In the genomic region with DNA sequence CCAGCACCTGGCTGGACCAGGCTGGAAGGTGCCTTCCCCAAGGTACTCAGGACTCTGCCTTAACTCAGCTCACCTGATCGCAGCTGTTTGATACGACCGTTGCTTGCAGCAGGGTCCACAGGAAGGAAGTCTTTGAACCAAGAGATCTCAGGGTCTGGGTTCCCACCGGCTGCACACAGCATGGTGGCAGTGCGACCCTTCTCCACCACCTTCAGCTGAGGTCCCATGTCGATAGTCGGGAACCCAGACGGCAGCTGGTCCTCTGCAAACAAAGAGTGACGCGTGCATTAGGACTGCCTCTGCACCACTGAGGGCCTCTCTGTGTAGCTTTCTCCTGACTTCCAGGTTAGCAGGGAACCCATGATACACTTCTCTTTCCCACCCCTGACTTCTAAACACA, we compare ENCODE assay signal across 17 mouse cellular contexts. TPM values are rescaled to one million over a fixed set of nuclear protein-coding genes. Genes with fewer than 3 reads are reported as not detected.
DNase-seq lines count a peak whose midpoint lies in the region; ATAC-seq and TF ChIP-seq lines count a peak whose summit lies in the region.
"Had no signal": no experiment of that assay in that cellular context is flagged by ENCODE, and none has a peak within 500 bp of the region (broad histone marks: within the 10 kb centered on the region; RNA-seq: fewer than 3 reads in every experiment).

No protein-coding gene starts in this region.

- WGBS in forebrain, embryonic 14.5 days = 94% methylated on average over 10 of the region's 10 CpGs
- WGBS in forebrain, embryonic 16.5 days = 88% methylated on average over 10 of the region's 10 CpGs
- WGBS in intestine, postnatal 0 days = 57% methylated on average over 10 of the region's 10 CpGs
- 73% methylated on average over 10 of the region's 10 CpGs for WGBS in intestine, embryonic 15.5 days

- H3K4me1 ChIP-seq in forebrain, embryonic 14.5 days (ENCODE audit: control insufficient read depth, insufficient read depth, low read length) = peaks cover 40% of the 10 kb centered on the region
- H3K4me1 ChIP-seq in forebrain, embryonic 16.5 days (replicated peaks; ENCODE audit: control insufficient read depth, insufficient read depth, low read length) = peaks cover 39% of the 10 kb centered on the region
- peaks cover 13% of the 10 kb centered on the region; the same call in 1 of the 2 replicates for H3K4me1 ChIP-seq in intestine, postnatal 0 days (replicated peaks; ENCODE audit: control insufficient read depth, insufficient read depth, low read length)
- H3K4me1 ChIP-seq in intestine, embryonic 15.5 days (replicated peaks) = peaks cover 64% of the 10 kb centered on the region

- H3K9ac ChIP-seq in forebrain, embryonic 14.5 days (ENCODE audit: low read length) = no peak overlapping the region
- H3K9ac ChIP-seq in forebrain, embryonic 16.5 days (replicated peaks; ENCODE audit: low read depth, low read length) = no peak overlapping the region
- H3K9ac ChIP-seq in intestine, postnatal 0 days (ENCODE audit: low read depth, low read length) = no peak overlapping the region
- no peak overlapping the region for H3K9ac ChIP-seq in intestine, embryonic 15.5 days
- H3K9ac ChIP-seq: heart, embryonic 12.5 days; liver, embryonic 14.5 days; lung, embryonic 15.5 days had no signal

- peak overlapping the region; percentile 66; the same call in 1 of the 2 replicates for H3K27ac ChIP-seq in forebrain, embryonic 14.5 days (ENCODE audit: low read depth, low read length)
- H3K27ac ChIP-seq in forebrain, embryonic 16.5 days (ENCODE audit: low read length) = no peak overlapping the region
- H3K27ac ChIP-seq in intestine, postnatal 0 days (ENCODE audit: low read depth, low read length) = peak overlapping the region; percentile 35; the same call in 1 of the 2 replicates
- H3K27ac ChIP-seq in intestine, embryonic 15.5 days = no peak overlapping the region
- H3K27ac ChIP-seq: layer of hippocampus, adult 2 months; liver, embryonic 14.5 days; lung, embryonic 15.5 days had no signal

- DNase-seq in forebrain, embryonic 14.5 days (ENCODE audit: low spot score) = no peak
- peak; percentile 2 for DNase-seq in induced T-regulatory cell, adult 2 months (ENCODE audit: low read depth)
- peak; percentile 65 for DNase-seq in thymus, postnatal 0 days (ENCODE audit: low spot score)
- no peak for DNase-seq in frontal cortex, postnatal 10 days (ENCODE audit: low spot score in 2 of 2)
- no peak for DNase-seq in T-cell, adult 2 months (ENCODE audit: low spot score)
- DNase-seq: cerebellum, adult 2 months; heart, adult 11 months; kidney, postnatal 10 days; layer of hippocampus, postnatal 36 days; lung, postnatal 4 days had no signal

- H3K27me3 ChIP-seq in forebrain, embryonic 14.5 days (replicated peaks; ENCODE audit: control insufficient read depth, insufficient read depth, low read length) = no peaks in the 10 kb centered on the region
- no peaks in the 10 kb centered on the region for H3K27me3 ChIP-seq in forebrain, embryonic 16.5 days (replicated peaks; ENCODE audit: control insufficient read depth, insufficient read depth, low read length)
- no peaks in the 10 kb centered on the region for H3K27me3 ChIP-seq in intestine, postnatal 0 days (replicated peaks; ENCODE audit: control insufficient read depth, insufficient read depth, low read length)
- H3K27me3 ChIP-seq in intestine, embryonic 15.5 days (replicated peaks) = no peaks in the 10 kb centered on the region
- H3K27me3 ChIP-seq: heart, embryonic 12.5 days; lung, embryonic 15.5 days had no signal

- H3K4me2 ChIP-seq in forebrain, embryonic 14.5 days (ENCODE audit: low read length) = no peak overlapping the region
- no peak overlapping the region for H3K4me2 ChIP-seq in forebrain, embryonic 16.5 days (ENCODE audit: low read length)
- H3K4me2 ChIP-seq in intestine, postnatal 0 days (replicated peaks; ENCODE audit: low read depth) = no peak overlapping the region
- H3K4me2 ChIP-seq in intestine, embryonic 15.5 days (replicated peaks) = no peak overlapping the region
- H3K4me2 ChIP-seq: heart, embryonic 12.5 days; lung, embryonic 15.5 days had no signal

- H3K4me3 ChIP-seq in forebrain, embryonic 14.5 days (ENCODE audit: low read depth, low read length) = no peak overlapping the region
- no peak overlapping the region for H3K4me3 ChIP-seq in forebrain, embryonic 16.5 days (replicated peaks; ENCODE audit: low read length)
- H3K4me3 ChIP-seq in intestine, postnatal 0 days (ENCODE audit: low read depth, low read length) = no peak overlapping the region
- H3K4me3 ChIP-seq in intestine, embryonic 15.5 days (replicated peaks) = no peak overlapping the region
- H3K4me3 ChIP-seq: heart, embryonic 12.5 days; layer of hippocampus, adult 2 months; lung, embryonic 15.5 days had no signal

- ATAC-seq in forebrain, embryonic 14.5 days = no peak
- no peak for ATAC-seq in forebrain, embryonic 16.5 days
- ATAC-seq in intestine, postnatal 0 days = no peak
- ATAC-seq in intestine, embryonic 15.5 days = no peak

- peaks cover 36% of the 10 kb centered on the region for H3K36me3 ChIP-seq in forebrain, embryonic 14.5 days (ENCODE audit: control insufficient read depth, insufficient read depth, low read length)
- H3K36me3 ChIP-seq in forebrain, embryonic 16.5 days (ENCODE audit: control insufficient read depth, insufficient read depth) = peaks cover 7% of the 10 kb centered on the region; the same call in 1 of the 2 replicates
- H3K36me3 ChIP-seq in intestine, postnatal 0 days (ENCODE audit: control insufficient read depth, insufficient read depth) = peaks cover 35% of the 10 kb centered on the region
- peaks cover 11% of the 10 kb centered on the region; the same call in 1 of the 2 replicates for H3K36me3 ChIP-seq in intestine, embryonic 15.5 days

- H3K9me3 ChIP-seq in forebrain, embryonic 14.5 days (replicated peaks; ENCODE audit: control insufficient read depth, low read length) = no peaks in the 10 kb centered on the region
- no peaks in the 10 kb centered on the region for H3K9me3 ChIP-seq in forebrain, embryonic 16.5 days (ENCODE audit: control insufficient read depth, low read length)
- H3K9me3 ChIP-seq in intestine, postnatal 0 days (ENCODE audit: control insufficient read depth) = no peaks in the 10 kb centered on the region
- H3K9me3 ChIP-seq in intestine, embryonic 15.5 days = no peaks in the 10 kb centered on the region
- H3K9me3 ChIP-seq: heart, embryonic 12.5 days; lung, embryonic 15.5 days had no signal

- TF ChIP-seq CTCF in intestine, postnatal 0 days (IDR thresholded peaks at IDR 0.05; ENCODE audit: low read depth) = no peak

RNA-seq across cellular contexts. Expression of a gene that starts 33.8 kb away (rescaled TPM):
- 42.0 and 50.2 TPM in 2 replicates for polyA plus RNA-seq in forebrain, embryonic 14.5 days (2014; fragmentation: Nextera tagmentation; extraction: Ambion mirVana)
- polyA plus RNA-seq in forebrain, embryonic 16.5 days (2015; fragmentation: Nextera tagmentation; extraction: Ambion mirVana) = 77.0 and 81.6 TPM in 2 replicates
- polyA plus RNA-seq in intestine, postnatal 0 days (2015; fragmentation: Nextera tagmentation; extraction: Ambion mirVana) = 32.8 and 37.9 TPM in 2 replicates
- polyA plus RNA-seq in intestine, embryonic 15.5 days (2015; fragmentation: Nextera tagmentation; extraction: Ambion mirVana) = 57.7 and 62.4 TPM in 2 replicates
- polyA plus RNA-seq in thymus, postnatal 0 days (2015; fragmentation: Nextera tagmentation; extraction: Ambion mirVana) = 32.2 and 33.7 TPM in 2 replicates

Comparison
In these comparisons a context has a peak if more than half of its experiments do, and no peak if none do; other contexts are left out.
1. H3K27ac ChIP-seq: peak in forebrain, embryonic 14.5 days (single experiment) and intestine, postnatal 0 days (single experiment); none in forebrain, embryonic 16.5 days (single experiment) and intestine, embryonic 15.5 days (single experiment).
2. DNase-seq: peak in induced T-regulatory cell, adult 2 months (single experiment) and thymus, postnatal 0 days (single experiment); none in forebrain, embryonic 14.5 days (single experiment), frontal cortex, postnatal 10 days (0 of 2) and T-cell, adult 2 months (single experiment).